ENCODE assay signal across 15 mouse cellular contexts in the genomic region with DNA sequence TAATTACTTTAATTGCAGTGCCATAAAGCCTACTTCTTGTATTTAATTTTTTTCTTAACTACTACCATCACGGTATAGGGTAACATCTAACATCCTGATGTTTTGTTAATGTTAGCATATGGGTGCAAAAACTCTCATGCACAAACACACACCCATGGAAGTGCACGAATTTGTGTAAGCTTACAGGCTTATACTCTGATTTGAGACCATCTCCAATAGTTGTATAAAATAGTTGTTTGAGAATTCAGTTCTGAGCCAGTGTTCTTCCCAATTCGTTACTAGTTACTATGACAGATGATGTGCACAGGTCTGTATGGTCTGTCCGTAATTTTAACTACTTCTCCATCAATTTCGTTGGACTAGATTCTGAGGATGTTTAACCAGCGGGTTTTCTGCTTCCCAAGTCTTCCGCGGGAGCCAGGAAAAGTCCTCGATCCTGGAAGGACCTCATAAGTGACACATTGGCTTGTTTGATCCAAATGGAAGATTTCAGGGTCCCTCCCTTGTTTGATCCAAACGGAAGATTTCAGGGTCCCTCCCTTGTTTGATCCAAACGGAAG. TPM values are rescaled to one million over a fixed set of nuclear protein-coding genes. Genes with fewer than 3 reads are reported as not detected.
"Had no signal": no experiment of that assay in that cellular context is flagged by ENCODE, and none has a peak within 500 bp of the region (broad histone marks: within the 10 kb centered on the region; RNA-seq: fewer than 3 reads in every experiment).

No protein-coding gene starts in this region.

- H3K9me3 ChIP-seq: liver, embryonic 13.5 days; midbrain, embryonic 10.5 days; stomach, embryonic 15.5 days had no signal

- H3K36me3 ChIP-seq: liver, embryonic 13.5 days; midbrain, embryonic 10.5 days; stomach, embryonic 15.5 days had no signal

- DNase-seq: kidney, adult 18-20 months; kidney, adult 9 months; kidney, postnatal 14 days; left cerebral cortex, postnatal 4 days; liver, embryonic 13.5 days; lung, adult 2 months; right cerebral cortex, postnatal 25 days; spleen, adult 18-20 months; thymus, postnatal 25 days had no signal

- H3K4me2 ChIP-seq: liver, embryonic 13.5 days; stomach, embryonic 15.5 days had no signal

- H3K27ac ChIP-seq: liver, embryonic 13.5 days; midbrain, embryonic 10.5 days; stomach, embryonic 15.5 days had no signal

- ATAC-seq: lung, postnatal 0 days; midbrain, embryonic 16.5 days had no signal

- H3K9ac ChIP-seq: liver, embryonic 13.5 days; stomach, embryonic 15.5 days had no signal

- H3K4me1 ChIP-seq: liver, embryonic 13.5 days; stomach, embryonic 15.5 days had no signal

- H3K4me3 ChIP-seq: liver, embryonic 13.5 days; megakaryocyte, embryonic 14.5 days; midbrain, embryonic 10.5 days; stomach, embryonic 15.5 days had no signal

RNA-seq across cellular contexts. Expression of a gene that starts 13.7 kb away (rescaled TPM):
- polyA plus RNA-seq: liver, adult 2 months had no signal

RNA-seq across cellular contexts. Expression of a gene that starts 45.0 kb away (rescaled TPM):
- polyA plus RNA-seq: liver, adult 2 months; liver, embryonic 13.5 days had no signal
